Mouse (Mus musculus) hindbrain, embryonic 12.5 days (tissue): ENCODE data around the gene Esrrg. TPM values are rescaled to one million over a fixed set of nuclear protein-coding genes. Genes with fewer than 3 reads are reported as not detected.

Source experiments
- ATAC-seq: fragments of 200-750 bp; cut with Nextera tagmentation; 2 replicates; pipeline ENCODE4 v1.8.0; 2017; ENCODE audit warnings: moderate TSS enrichment; ENCODE audit not compliant: low FRiP score
- H3K27ac ChIP-seq: fragments of 300-500 bp; sonication (generic); 2 replicates; pipeline ENCODE4 v1.5.1; 2016; ENCODE audit warnings: mild to moderate bottlenecking
- H3K27me3 ChIP-seq: fragments of 300-500 bp; sonication (generic); 2 replicates; pipeline ENCODE4 v1.6.1; 2016; ENCODE audit warnings: mild to moderate bottlenecking
- H3K36me3 ChIP-seq: fragments of 300-500 bp; sonication (generic); 2 replicates; pipeline ENCODE4 v1.6.1; 2016; ENCODE audit warnings: mild to moderate bottlenecking
- H3K4me1 ChIP-seq: fragments of 300-500 bp; sonication (generic); 2 replicates; pipeline ENCODE4 v1.6.1; 2016
- H3K4me2 ChIP-seq: fragments of 300-500 bp; sonication (generic); replicated peaks from 2 replicates; pipeline ENCODE4 v1.6.1; 2016; ENCODE audit warnings: mild to moderate bottlenecking
- H3K4me3 ChIP-seq: fragments of 300-500 bp; sonication (generic); 2 replicates; pipeline ENCODE4 v1.5.1; 2016; ENCODE audit warnings: mild to moderate bottlenecking
- H3K9ac ChIP-seq: fragments of 300-500 bp; sonication (generic); 2 replicates; pipeline ENCODE4 v1.6.1; 2016; ENCODE audit warnings: mild to moderate bottlenecking, moderate library complexity
- H3K9me3 ChIP-seq: fragments of 300-500 bp; sonication (generic); replicated peaks from 2 replicates; pipeline ENCODE4 v1.6.1; 2016; ENCODE audit warnings: mild to moderate bottlenecking
- WGBS: fragments of 180-500 bp; shearing (Covaris S2); methylation state at CpG from one replicate; pipeline ENCODE4 v1.1.7; 2016; 5-methylcytosine and 5-hydroxymethylcytosine counted together
- polyA plus RNA-seq: library from polyadenylated mRNA; unstranded; fragments of >200 nt; fragmentation: Nextera tagmentation; extraction: Ambion mirVana; gene quantifications from 2 replicates; pipeline ENCODE4 v1.2.1, GENCODE M21; 2016

Gene Esrrg
- polyA plus RNA-seq, 1 experiment from 2014 or later, result 19.3 TPM

DNA sequence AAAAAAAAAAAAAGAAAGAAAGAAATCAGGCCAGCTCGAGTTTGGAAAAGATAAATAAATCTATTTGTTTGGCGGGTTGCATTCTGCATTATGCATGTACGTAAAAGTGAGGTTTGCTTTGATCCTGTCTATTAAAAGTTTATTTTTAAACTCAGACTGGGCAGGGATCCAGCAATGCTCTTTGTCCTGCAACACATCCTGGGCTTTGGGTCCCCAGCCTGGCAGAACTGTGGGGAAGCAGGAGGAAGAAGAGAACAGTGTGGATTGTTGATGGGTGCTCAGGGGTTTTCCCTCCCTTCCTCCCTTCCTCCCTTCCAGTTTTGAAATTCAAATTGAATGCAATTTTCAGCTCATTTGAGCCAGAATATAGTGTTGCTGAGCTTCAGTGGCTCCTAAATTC is 187.0 kb downstream of the Esrrg start:
- WGBS, result 74% methylated on average over 3 of the region's 3 CpGs
- ATAC-seq, result no peak
- H3K4me3 ChIP-seq, result no peak overlapping the region
- no peaks in the 10 kb centered on the region for H3K36me3 ChIP-seq
- H3K27ac ChIP-seq, result 0 out of 2 replicates have a peak overlapping the region, but pooled peaks have one; percentile 12
- H3K27me3 ChIP-seq, result no peaks in the 10 kb centered on the region
- no peaks in the 10 kb centered on the region for H3K9me3 ChIP-seq
- H3K9ac ChIP-seq, result no peak overlapping the region
- H3K4me2 ChIP-seq, result no peak overlapping the region
- 0 out of 2 replicates have a peak, but pooled peaks cover 5% of the 10 kb centered on the region for H3K4me1 ChIP-seq

DNA sequence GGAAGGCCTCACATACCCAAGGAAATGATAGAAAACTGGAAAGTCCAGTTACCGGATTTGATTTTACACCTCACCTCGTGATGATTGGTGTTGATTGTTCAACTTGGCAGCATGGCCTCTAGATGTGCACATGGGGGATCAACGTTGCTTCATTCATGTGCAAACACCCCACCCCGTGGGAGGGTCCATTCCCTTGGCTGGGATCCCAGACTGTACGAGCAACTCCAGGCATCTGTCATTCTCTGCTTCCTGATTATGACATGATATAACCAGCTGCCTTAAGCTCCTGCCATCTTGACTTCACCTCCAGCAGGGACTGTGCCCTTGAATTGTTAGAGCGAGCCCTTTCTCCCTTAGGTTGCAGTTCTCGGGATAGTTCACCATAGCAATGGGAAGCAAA is 190.7 kb downstream of the Esrrg start:
- WGBS, result 75% methylated on average over 7 of the region's 7 CpGs
- Histone ChIP-seq H3K4me1 (peaks cover 12% of the 10 kb centered on the region), H3K36me3 (no peaks in the 10 kb centered on the region), H3K27me3 (no peaks in the 10 kb centered on the region), H3K4me3 (no peak overlapping the region), H3K4me2 (no peak overlapping the region), H3K27ac (no peak overlapping the region), H3K9ac (no peak overlapping the region), H3K9me3 (no peaks in the 10 kb centered on the region)
- no peak for ATAC-seq

DNA sequence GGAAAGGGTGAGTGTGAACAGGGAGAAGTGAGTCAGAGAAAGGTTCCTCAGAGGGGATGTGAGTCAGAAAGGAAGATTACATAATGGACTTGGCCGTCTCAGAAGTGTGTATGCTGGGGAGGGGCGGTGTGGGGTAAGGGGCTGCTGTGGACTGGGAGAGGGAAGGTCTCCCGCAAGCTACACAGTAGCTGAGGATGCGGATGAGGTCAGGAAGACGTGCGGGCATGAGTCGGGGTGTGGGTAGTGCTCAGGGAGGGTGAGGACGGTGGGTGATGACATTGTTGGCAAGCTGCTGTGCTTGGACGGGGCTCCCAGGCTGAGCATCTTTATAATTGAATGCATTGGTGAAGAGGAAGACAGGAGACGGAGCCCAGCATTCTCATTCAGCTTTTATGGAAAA is 192.2 kb downstream of the Esrrg start:
- H3K4me1 ChIP-seq, result peaks cover 9% of the 10 kb centered on the region
- H3K4me3 ChIP-seq, result no peak overlapping the region
- H3K9ac ChIP-seq, result no peak overlapping the region
- no peak overlapping the region for H3K4me2 ChIP-seq
- no peaks in the 10 kb centered on the region for H3K9me3 ChIP-seq
- no peak for ATAC-seq
- 89% methylated on average over 10 of the region's 10 CpGs for whole genome bisulfite sequencing
- no peaks in the 10 kb centered on the region for H3K27me3 ChIP-seq
- no peaks in the 10 kb centered on the region for H3K36me3 ChIP-seq
- no peak overlapping the region for H3K27ac ChIP-seq

- WGBS, result 29% methylated on average over 5 of the region's 5 CpGs
- H3K36me3 ChIP-seq, result no peaks in the 10 kb centered on the region
- H3K4me1 ChIP-seq, result peaks cover 27% of the 10 kb centered on the region
- no peak for ATAC-seq
- H3K27ac ChIP-seq, result no peak overlapping the region
- H3K4me2 ChIP-seq, result no peak overlapping the region
- H3K9ac ChIP-seq, result no peak overlapping the region
- no peaks in the 10 kb centered on the region; the same call in 1 of the 2 replicates for H3K27me3 ChIP-seq
- no peak overlapping the region for H3K4me3 ChIP-seq
- H3K9me3 ChIP-seq, result no peaks in the 10 kb centered on the region
Observed at GRCm38 (mm10) chr1:187803566-187803965, 195.0 kb downstream of the Esrrg start.

DNA sequence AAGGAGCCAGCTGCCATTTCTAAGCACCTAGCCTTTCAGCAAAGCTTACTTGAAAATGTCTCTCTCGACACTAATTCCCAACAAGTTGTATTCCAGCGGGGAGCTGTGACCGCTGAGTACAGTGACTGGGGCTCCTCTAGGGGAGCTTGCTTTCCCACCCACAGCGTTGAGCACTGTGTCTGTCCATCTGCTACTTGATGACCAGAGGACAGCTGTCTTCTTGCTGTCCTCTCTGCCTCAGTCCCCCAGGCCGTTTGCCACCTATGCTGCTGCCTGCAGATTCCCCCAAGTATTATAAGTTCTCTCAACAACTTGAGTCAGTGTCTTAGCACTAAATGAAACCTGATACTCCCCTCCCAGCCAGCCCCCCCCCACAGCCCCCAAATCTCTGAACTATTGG is 195.4 kb downstream of the Esrrg start:
- H3K27me3 ChIP-seq, result no peaks in the 10 kb centered on the region; the same call in 1 of the 2 replicates
- H3K36me3 ChIP-seq, result no peaks in the 10 kb centered on the region
- no peaks in the 10 kb centered on the region for H3K9me3 ChIP-seq
- WGBS, result 12% methylated on average over 5 of the region's 5 CpGs
- no peak overlapping the region for H3K9ac ChIP-seq
- no peak overlapping the region for H3K4me2 ChIP-seq
- H3K27ac ChIP-seq, result no peak overlapping the region
- no peak overlapping the region for H3K4me3 ChIP-seq
- no peak for ATAC-seq
- peaks cover 27% of the 10 kb centered on the region for H3K4me1 ChIP-seq

GRCm38 (mm10) chr1:187805001-187805400 is 196.4 kb downstream of the Esrrg start:
- no peaks in the 10 kb centered on the region for H3K9me3 ChIP-seq
- H3K36me3 ChIP-seq, result no peaks in the 10 kb centered on the region
- no peak overlapping the region for H3K4me2 ChIP-seq
- H3K9ac ChIP-seq, result no peak overlapping the region
- no peak overlapping the region for H3K27ac ChIP-seq
- 74% methylated on average over 6 of the region's 6 CpGs for WGBS
- ATAC-seq, result no peak
- peaks cover 27% of the 10 kb centered on the region for H3K4me1 ChIP-seq
- no peaks in the 10 kb centered on the region; the same call in 1 of the 2 replicates for H3K27me3 ChIP-seq
- H3K4me3 ChIP-seq, result no peak overlapping the region

DNA sequence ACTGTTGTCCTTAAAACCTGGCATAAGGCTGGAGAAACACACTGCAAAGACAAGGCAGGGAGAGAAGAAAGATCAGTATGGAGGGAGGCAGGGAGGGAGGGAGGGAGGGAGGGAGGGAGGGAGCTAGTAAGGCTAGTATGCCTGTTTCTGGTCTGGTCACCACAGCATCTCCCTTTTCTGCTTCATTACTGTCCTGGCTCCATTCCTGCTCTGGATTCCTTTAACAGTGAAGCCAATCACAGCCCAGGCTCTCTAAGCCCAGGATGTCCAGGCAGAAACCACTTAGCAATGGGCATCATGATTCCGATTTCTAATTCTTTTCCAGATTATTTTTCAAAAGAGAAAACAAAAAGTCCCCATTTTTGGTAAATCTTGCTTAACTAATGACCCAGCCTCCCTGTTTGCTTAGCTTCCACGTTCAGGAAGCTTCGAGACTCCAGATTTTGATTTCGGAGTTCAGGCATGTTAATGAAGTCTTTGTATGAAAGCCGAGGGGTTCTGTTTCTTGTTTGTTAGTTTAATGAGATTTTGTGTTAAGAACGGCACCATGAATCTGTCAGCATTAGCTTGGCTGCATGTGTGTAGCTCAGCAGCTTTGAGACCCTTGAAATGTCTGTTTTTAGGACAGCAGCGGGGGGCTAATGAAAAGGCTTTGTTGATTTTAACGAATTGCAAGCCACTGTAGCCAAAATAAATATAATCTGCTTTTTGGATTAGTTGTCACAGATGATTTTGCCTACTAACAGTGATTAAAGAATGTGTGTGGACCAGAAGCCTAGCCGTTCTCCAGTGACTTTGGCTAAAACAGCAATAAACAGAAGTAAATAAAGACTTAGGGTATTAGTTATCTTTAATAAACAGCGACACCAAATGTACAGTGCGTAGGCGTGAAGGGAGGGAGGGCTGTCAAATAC is 199.1 kb downstream of the Esrrg start:
- Histone ChIP-seq H3K36me3 (no peaks in the 10 kb centered on the region), H3K9ac (no peak overlapping the region), H3K4me3 (no peak overlapping the region), H3K27me3 (no peaks in the 10 kb centered on the region; the same call in 1 of the 2 replicates), H3K4me2 (no peak overlapping the region), H3K9me3 (no peaks in the 10 kb centered on the region), H3K4me1 (peaks cover 27% of the 10 kb centered on the region), H3K27ac (no peak overlapping the region)
- no peak for ATAC-seq
- 49% methylated on average over 12 of the region's 12 CpGs for WGBS

DNA sequence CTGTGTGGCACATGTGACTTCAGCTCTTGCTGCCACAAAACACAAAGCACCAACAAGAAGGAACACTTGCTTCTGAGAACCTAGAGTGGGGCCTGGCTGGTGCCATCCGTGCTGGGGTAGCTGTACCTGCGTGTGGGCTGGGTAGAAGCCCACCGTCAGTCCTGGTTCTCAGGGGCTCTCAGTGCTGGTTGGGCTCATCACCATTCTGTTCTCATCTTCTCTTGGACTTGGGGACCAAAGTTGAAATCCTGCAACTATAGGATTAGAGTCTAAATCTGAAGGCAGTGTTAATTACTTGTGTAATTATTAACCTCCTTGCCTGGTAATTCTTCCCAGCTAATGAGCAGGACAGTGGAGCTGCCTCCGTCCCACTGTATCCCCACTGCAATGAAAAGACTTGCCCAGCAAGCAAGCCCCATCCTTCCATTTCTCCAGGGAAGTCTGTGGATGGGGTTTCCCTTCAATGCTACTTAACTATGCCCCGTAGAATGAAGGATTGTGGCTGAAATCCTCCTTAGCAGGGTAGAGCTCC is 199.9 kb downstream of the Esrrg start:
- WGBS, result 83% methylated on average over 5 of the region's 5 CpGs
- Histone ChIP-seq H3K4me3 (no peak overlapping the region), H3K9ac (no peak overlapping the region), H3K4me1 (peaks cover 26% of the 10 kb centered on the region), H3K36me3 (no peaks in the 10 kb centered on the region), H3K4me2 (no peak overlapping the region), H3K9me3 (no peaks in the 10 kb centered on the region), H3K27me3 (no peaks in the 10 kb centered on the region; the same call in 1 of the 2 replicates), H3K27ac (no peak overlapping the region)
- ATAC-seq, result no peak

DNA sequence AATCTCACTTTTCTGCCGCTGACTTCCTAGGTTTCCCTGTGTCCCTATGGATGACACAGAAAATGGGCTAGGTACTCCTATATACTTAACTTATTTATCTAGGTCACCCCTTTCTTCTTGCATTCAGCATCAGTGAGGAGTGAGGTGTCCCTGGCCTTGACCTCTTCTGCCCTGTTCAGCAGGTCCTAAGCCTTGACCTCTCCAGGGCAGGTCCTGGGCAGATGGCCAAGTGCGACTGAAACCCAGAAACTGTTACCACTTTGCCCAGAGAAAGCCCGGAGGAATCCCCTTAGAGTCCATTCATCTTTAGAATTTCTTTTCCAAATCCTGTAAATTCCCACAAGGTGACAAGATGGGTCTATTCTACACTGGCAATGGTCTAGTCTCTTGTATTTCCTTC is 201.0 kb downstream of the Esrrg start:
- Histone ChIP-seq H3K9me3 (no peaks in the 10 kb centered on the region), H3K4me1 (peaks cover 20% of the 10 kb centered on the region), H3K4me3 (no peak overlapping the region), H3K4me2 (no peak overlapping the region), H3K27me3 (no peaks in the 10 kb centered on the region; the same call in 1 of the 2 replicates), H3K36me3 (no peaks in the 10 kb centered on the region), H3K9ac (no peak overlapping the region), H3K27ac (no peak overlapping the region)
- no peak for ATAC-seq
- 89% methylated on average over 3 of the region's 3 CpGs for WGBS

DNA sequence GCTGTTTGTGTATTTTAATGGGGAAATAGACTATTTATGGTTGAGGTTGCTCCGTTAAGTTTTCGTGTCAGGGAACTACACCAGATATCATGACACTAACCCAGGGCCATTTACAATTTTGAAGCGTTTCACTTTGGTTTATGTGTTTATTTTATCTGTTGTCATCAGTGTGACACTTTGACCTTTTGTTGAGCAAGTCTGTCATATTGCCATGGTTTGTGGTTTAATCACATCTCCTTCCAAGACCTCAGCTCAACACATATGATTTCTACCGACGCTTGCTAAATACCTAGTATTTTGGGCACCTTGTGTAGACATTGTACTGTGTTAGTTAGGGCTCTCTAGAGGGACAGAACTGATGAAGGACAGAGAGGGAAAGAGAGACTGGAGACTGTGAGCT is 210.8 kb downstream of the Esrrg start:
- H3K4me1 ChIP-seq, result no peaks in the 10 kb centered on the region
- no peak overlapping the region for H3K4me2 ChIP-seq
- no peaks in the 10 kb centered on the region for H3K36me3 ChIP-seq
- H3K9me3 ChIP-seq, result no peaks in the 10 kb centered on the region
- H3K27ac ChIP-seq, result no peak overlapping the region
- no peaks in the 10 kb centered on the region for H3K27me3 ChIP-seq
- ATAC-seq, result no peak
- H3K4me3 ChIP-seq, result no peak overlapping the region
- 90% methylated on average over 5 of the region's 5 CpGs for WGBS
- no peak overlapping the region for H3K9ac ChIP-seq

DNA sequence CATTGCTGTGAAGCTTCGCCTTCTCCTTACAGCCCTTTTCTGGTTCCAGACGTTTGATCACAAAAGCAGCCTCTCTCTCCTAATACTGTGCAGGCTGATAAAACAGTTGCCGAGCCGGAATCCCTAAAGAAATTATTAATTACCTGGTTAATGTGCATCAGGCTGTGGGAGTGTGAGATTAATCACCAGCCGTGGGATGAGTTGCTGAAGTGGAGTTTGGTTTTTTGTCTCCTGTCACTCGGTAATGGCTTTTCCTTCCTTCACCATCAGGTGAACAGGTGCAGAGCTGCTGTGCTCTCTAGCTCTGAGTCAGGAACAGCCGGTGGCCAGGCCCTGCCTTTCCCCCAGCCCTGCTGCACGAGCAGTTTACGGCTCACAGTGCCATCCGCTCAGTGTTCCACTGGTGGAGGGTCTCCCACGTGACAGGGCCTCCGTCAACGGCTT is 212.8 kb downstream of the Esrrg start:
- Histone ChIP-seq H3K4me2 (no peak overlapping the region), H3K27ac (no peak overlapping the region), H3K27me3 (no peaks in the 10 kb centered on the region), H3K4me3 (no peak overlapping the region), H3K36me3 (no peaks in the 10 kb centered on the region), H3K9ac (no peak overlapping the region), H3K9me3 (0 out of 2 replicates have a peak, but pooled peaks cover 3% of the 10 kb centered on the region), H3K4me1 (no peaks in the 10 kb centered on the region)
- ATAC-seq, result no peak
- 65% methylated on average over 13 of the region's 13 CpGs for WGBS

DNA sequence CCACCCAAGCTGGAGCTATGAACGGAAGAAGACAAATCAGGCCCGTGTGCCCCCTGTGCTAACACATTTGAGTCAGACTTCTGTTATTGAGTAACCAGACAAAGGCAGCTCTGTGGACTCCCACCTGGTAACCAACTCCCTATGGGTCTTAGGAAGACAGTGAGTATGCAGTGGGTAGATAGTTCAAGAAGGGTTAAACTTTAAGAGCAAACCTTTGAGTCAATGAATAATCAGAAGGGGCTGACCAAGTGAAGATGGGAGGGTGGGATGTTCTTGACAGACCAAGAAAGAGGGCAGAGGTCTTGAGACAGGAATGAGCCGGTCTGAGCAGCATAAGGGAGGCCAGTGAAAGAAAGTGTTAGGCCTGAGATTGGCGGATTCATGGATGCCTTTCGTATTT is 214.8 kb downstream of the Esrrg start:
- no peak overlapping the region for H3K4me2 ChIP-seq

More for the DNA sequence above, 214.8 kb downstream of the Esrrg start:
- Histone ChIP-seq H3K4me1 (no peaks in the 10 kb centered on the region), H3K9me3 (0 out of 2 replicates have a peak, but pooled peaks cover 3% of the 10 kb centered on the region), H3K27me3 (no peaks in the 10 kb centered on the region), H3K9ac (no peak overlapping the region), H3K4me3 (no peak overlapping the region), H3K36me3 (no peaks in the 10 kb centered on the region), H3K27ac (no peak overlapping the region)
- 57% methylated on average over 5 of the region's 5 CpGs for WGBS
- no peak for ATAC-seq
